Mouse (Mus musculus) lung, embryonic 14.5 days (tissue): ENCODE results near the gene Gprin1. TPM values are rescaled to one million over a fixed set of nuclear protein-coding genes. Genes with fewer than 3 reads are reported as not detected.

Source experiments
- ATAC-seq: fragments of 200-750 bp; cut with Nextera tagmentation; 2 replicates; pipeline ENCODE4 v1.8.0; 2017; ENCODE audit warnings: mild to moderate bottlenecking, moderate TSS enrichment, moderate library complexity; ENCODE audit not compliant: insufficient read depth
- DNase-seq: peaks from one replicate; pipeline ENCODE4 v3.0.0-alpha.2; 2015
- H3K27ac ChIP-seq: fragments of 300-500 bp; sonication (generic); 2 replicates; pipeline ENCODE4 v1.5.1; 2014; ENCODE audit warnings: low read depth, mild to moderate bottlenecking, moderate library complexity
- H3K27me3 ChIP-seq: fragments of 300-500 bp; sonication (generic); 2 replicates; pipeline ENCODE4 v1.6.1; 2014; ENCODE audit warnings: low read length, control low read depth; ENCODE audit not compliant: insufficient read depth
- H3K36me3 ChIP-seq: fragments of 300-500 bp; sonication (generic); 2 replicates; pipeline ENCODE4 v1.6.1; 2014; ENCODE audit warnings: control low read depth; ENCODE audit not compliant: insufficient read depth
- H3K4me1 ChIP-seq: fragments of 300-500 bp; sonication (generic); 2 replicates; pipeline ENCODE4 v1.6.1; 2014; ENCODE audit warnings: antibody characterized with exemption, control low read depth; ENCODE audit not compliant: insufficient read depth
- H3K4me2 ChIP-seq: fragments of 300-500 bp; sonication (generic); 2 replicates; pipeline ENCODE4 v1.6.1; 2014; ENCODE audit warnings: mild to moderate bottlenecking
- H3K4me3 ChIP-seq: fragments of 300-500 bp; sonication (generic); 2 replicates; pipeline ENCODE4 v1.5.1; 2014; ENCODE audit warnings: low read depth, low read length
- H3K9ac ChIP-seq: fragments of 300-500 bp; sonication (generic); 2 replicates; pipeline ENCODE4 v1.6.1; 2014
- H3K9me3 ChIP-seq: fragments of 300-500 bp; sonication (generic); 2 replicates; pipeline ENCODE4 v1.6.1; 2016; ENCODE audit warnings: low read depth, low read length, control low read depth
- CTCF ChIP-seq: IDR thresholded peaks from 2 replicates; pipeline ENCODE4 v1.5.1; 2016; ENCODE audit warnings: antibody characterized with exemption, low read depth
- WGBS: fragments of 180-500 bp; shearing (Covaris S2); extraction: QIAGEN DNeasy Blood & Tissue Kit; methylation state at CpG from one replicate; pipeline ENCODE4 v1.1.7; 2014; 5-methylcytosine and 5-hydroxymethylcytosine counted together
- polyA plus RNA-seq: library from polyadenylated mRNA; unstranded; fragments of >200 nt; fragmentation: Nextera tagmentation; extraction: Ambion mirVana; gene quantifications from 2 replicates; pipeline ENCODE4 v1.2.1, GENCODE M21; 2014

The Gprin1 gene
- polyA plus RNA-seq, 1 experiment from 2014 or later: 0.34 TPM

GRCm38 (mm10) chr13:54687575-54688424 lies 61.9 kb downstream of the Gprin1 start:
- DNase-seq: peak; percentile 98
- H3K4me2 ChIP-seq: peak overlapping the region; percentile 67
- H3K9ac ChIP-seq: peak overlapping the region; percentile 95
- ATAC-seq: peak; percentile 90
- under 1% methylated on average over 82 of the region's 82 CpGs for WGBS
- H3K4me3 ChIP-seq: peak overlapping the region; percentile 88
- peaks cover 16% of the 10 kb centered on the region; the same call in 1 of the 2 replicates for H3K4me1 ChIP-seq
- peak overlapping the region; percentile 99 for H3K27ac ChIP-seq
- H3K36me3 ChIP-seq: peaks cover 21% of the 10 kb centered on the region
- H3K27me3 ChIP-seq: no peaks in the 10 kb centered on the region
- H3K9me3 ChIP-seq: no peaks in the 10 kb centered on the region
- no peak for TF ChIP-seq CTCF

- under 1% methylated on average over 35 of the region's 35 CpGs for WGBS
- H3K4me1 ChIP-seq: peaks cover 9% of the 10 kb centered on the region; the same call in 1 of the 2 replicates
- H3K9ac ChIP-seq: peak overlapping the region; percentile 95
- peak; percentile 66 for ATAC-seq
- peak overlapping the region; percentile 99 for H3K27ac ChIP-seq
- no peak for TF ChIP-seq CTCF
- peak overlapping the region; percentile 67 for H3K4me2 ChIP-seq
- H3K27me3 ChIP-seq: no peaks in the 10 kb centered on the region
- peaks cover 28% of the 10 kb centered on the region for H3K36me3 ChIP-seq
- H3K9me3 ChIP-seq: no peaks in the 10 kb centered on the region
- H3K4me3 ChIP-seq: peak overlapping the region; percentile 88
- DNase-seq: peak; percentile 89
These were observed 62.6 kb downstream of the Gprin1 start for GRCm38 (mm10) chr13:54687096-54687495.

Other genes starting within 250 kb of the Gprin1 start
- 15.0 and 16.3 TPM in 2 replicates for gene Simc1, start 246.1 kb downstream of the Gprin1 start, polyA plus RNA-seq
- 137 and 145 TPM in 2 replicates for gene 4833439L19Rik, start 184.4 kb downstream of the Gprin1 start, polyA plus RNA-seq
- gene Arl10, start 174.9 kb downstream of the Gprin1 start, polyA plus RNA-seq: 23.8 and 28.2 TPM in 2 replicates
- 70.2 and 84.2 TPM in 2 replicates for gene Nop16, start 159.8 kb downstream of the Gprin1 start, polyA plus RNA-seq
- gene Higd2a, start 159.7 kb downstream of the Gprin1 start, polyA plus RNA-seq: 167 and 171 TPM in 2 replicates
- gene Cltb, start 138.5 kb downstream of the Gprin1 start, polyA plus RNA-seq: 32.2 and 34.1 TPM in 2 replicates
- gene Faf2, start 128.1 kb downstream of the Gprin1 start, polyA plus RNA-seq: 103 and 106 TPM in 2 replicates
- gene Rnf44, start 56.0 kb downstream of the Gprin1 start, polyA plus RNA-seq: 59.9 and 63.4 TPM in 2 replicates
- gene Cdhr2, start 48.4 kb downstream of the Gprin1 start, polyA plus RNA-seq: 0.04 TPM in 1 of 2 replicates, not detected in the other
- gene Sncb, start 16.7 kb upstream of the Gprin1 start, polyA plus RNA-seq: not detected in 2 replicates
- gene Eif4e1b, start 34.1 kb upstream of the Gprin1 start, polyA plus RNA-seq: not detected in 2 replicates
- gene Tspan17, start 39.5 kb upstream of the Gprin1 start, polyA plus RNA-seq: 6.5 and 8.7 TPM in 2 replicates
- 6.5 and 7.5 TPM in 2 replicates for gene Unc5a, start 199.5 kb upstream of the Gprin1 start, polyA plus RNA-seq